In genomic region chr5:4948090-4948954, GRCm38 (mm10) we compare ENCODE assay signal across 9 mouse cellular contexts.
DNase-seq lines count a peak whose midpoint lies in the region; ATAC-seq and TF ChIP-seq lines count a peak whose summit lies in the region.
"Had no signal": no experiment of that assay in that cellular context is flagged by ENCODE, and none has a peak within 500 bp of the region (broad histone marks: within the 10 kb centered on the region; RNA-seq: fewer than 3 reads in every experiment).

No protein-coding gene starts in this region.

- peak; percentile 32 for DNase-seq in cerebellum, adult 8-10 months
- DNase-seq in cerebellum, adult 9-11 months: no peak
- DNase-seq in lung, adult 2 months: no peak
- DNase-seq in lung, postnatal 4 days: no peak
- no peak for DNase-seq in spleen, postnatal 10 days (ENCODE audit: low spot score in 2 of 2)
- DNase-seq in adrenal gland, adult 2 months: no peak

- H3K4me1 ChIP-seq in lung, adult 2 months (ENCODE audit: control insufficient read depth, insufficient read depth, low read length): peaks cover 7% of the 10 kb centered on the region
- peaks cover 10% of the 10 kb centered on the region for H3K4me1 ChIP-seq in forebrain, embryonic 13.5 days
- H3K4me1 ChIP-seq in neural tube, embryonic 14.5 days (ENCODE audit: control insufficient read depth, insufficient read depth, low read length): no peaks in the 10 kb centered on the region

- no peaks in the 10 kb centered on the region for H3K27me3 ChIP-seq in forebrain, embryonic 13.5 days
- no peaks in the 10 kb centered on the region for H3K27me3 ChIP-seq in neural tube, embryonic 14.5 days (ENCODE audit: control insufficient read depth, insufficient read depth, low read length)

- no peak overlapping the region for H3K27ac ChIP-seq in forebrain, embryonic 13.5 days
- no peak overlapping the region for H3K27ac ChIP-seq in neural tube, embryonic 14.5 days (ENCODE audit: low read depth, low read length)
- H3K27ac ChIP-seq: macrophage had no signal

- peak; percentile 36; the same call in 1 of the 2 replicates for TF ChIP-seq CTCF in lung, adult 2 months (IDR thresholded peaks at IDR 0.05; ENCODE audit: insufficient read depth, low read length)

- WGBS in lung, adult 2 months: 55% methylated on average over 3 of the region's 3 CpGs
- WGBS in forebrain, embryonic 13.5 days: 39% methylated on average over 3 of the region's 3 CpGs
- WGBS in neural tube, embryonic 14.5 days: 47% methylated on average over 3 of the region's 3 CpGs

- ATAC-seq in forebrain, embryonic 13.5 days: peak; percentile 71; the same call in 1 of the 2 replicates
- ATAC-seq in neural tube, embryonic 14.5 days (ENCODE audit: low read depth): peak; percentile 78

- H3K36me3 ChIP-seq in forebrain, embryonic 13.5 days (ENCODE audit: poor library complexity, severe bottlenecking): no peaks in the 10 kb centered on the region
- no peaks in the 10 kb centered on the region for H3K36me3 ChIP-seq in neural tube, embryonic 14.5 days (ENCODE audit: control insufficient read depth, insufficient read depth, low read length)

- H3K9me3 ChIP-seq in forebrain, embryonic 13.5 days (replicated peaks): no peaks in the 10 kb centered on the region
- H3K9me3 ChIP-seq in neural tube, embryonic 14.5 days (ENCODE audit: control insufficient read depth, low read length): no peaks in the 10 kb centered on the region

- H3K4me2 ChIP-seq in forebrain, embryonic 13.5 days: no peak overlapping the region
- no peak overlapping the region for H3K4me2 ChIP-seq in neural tube, embryonic 14.5 days (ENCODE audit: low read depth, low read length)

- H3K9ac ChIP-seq in forebrain, embryonic 13.5 days: no peak overlapping the region
- no peak overlapping the region for H3K9ac ChIP-seq in neural tube, embryonic 14.5 days (replicated peaks; ENCODE audit: low read depth, low read length)

- H3K4me3 ChIP-seq in lung, adult 2 months (replicated peaks; ENCODE audit: extremely low read depth, low read depth, low read length): no peak overlapping the region
- no peak overlapping the region for H3K4me3 ChIP-seq in forebrain, embryonic 13.5 days
- H3K4me3 ChIP-seq in neural tube, embryonic 14.5 days (ENCODE audit: low read depth, low read length): no peak overlapping the region

- TF ChIP-seq POLR2A in lung, adult 2 months (IDR thresholded peaks at IDR 0.05; ENCODE audit: borderline replicate concordance, extremely low read depth, low read depth, low read length): no peak
